Comparison of ENCODE assay signal across 14 mouse cellular contexts in the genomic region with DNA sequence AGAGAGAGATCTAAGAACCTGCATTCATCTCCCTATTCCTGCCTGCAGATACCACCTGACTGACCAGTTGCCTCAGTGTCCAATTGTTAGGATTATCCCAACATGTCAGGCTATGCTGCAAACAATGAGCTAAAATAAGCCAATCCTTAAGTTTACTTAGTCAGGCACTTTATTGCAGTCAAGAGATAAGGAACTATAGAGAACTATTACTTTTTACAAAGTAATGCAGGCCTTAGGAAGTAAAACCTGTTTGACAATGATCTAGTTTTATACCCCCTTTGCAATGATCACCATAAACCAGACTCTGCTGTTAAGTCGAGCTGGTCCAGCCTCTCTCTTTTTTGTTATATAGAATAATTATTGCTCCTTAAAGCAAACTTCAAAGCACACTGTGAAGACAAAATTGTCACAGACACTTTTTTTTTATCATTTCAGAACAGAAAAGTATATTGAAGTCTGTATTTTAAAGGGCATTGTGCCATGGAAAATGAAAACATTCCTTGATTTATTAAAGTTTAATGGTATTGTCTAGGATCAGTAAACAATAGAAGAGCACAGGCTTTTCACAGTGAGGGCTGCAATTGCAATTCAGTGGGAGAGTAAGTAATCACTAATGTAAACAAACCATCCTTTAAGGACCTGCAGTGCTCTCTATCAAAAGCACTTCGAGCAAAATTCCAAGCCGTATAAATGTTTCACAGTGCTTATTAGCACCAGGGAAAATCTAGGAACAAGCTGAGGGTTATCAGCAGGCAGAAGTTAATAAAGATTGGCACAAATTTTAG.
"Had no signal": no experiment of that assay in that cellular context is flagged by ENCODE, and none has a peak within 500 bp of the region (broad histone marks: within the 10 kb centered on the region; RNA-seq: fewer than 3 reads in every experiment).

No protein-coding gene starts in this region.

- ATAC-seq: midbrain, embryonic 16.5 days had no signal

- H3K4me2 ChIP-seq: liver, embryonic 13.5 days; lung, embryonic 15.5 days; midbrain, embryonic 12.5 days; neural tube, embryonic 13.5 days had no signal

- H3K27me3 ChIP-seq: liver, embryonic 13.5 days; lung, embryonic 15.5 days; megakaryocyte, embryonic 14.5 days; midbrain, embryonic 12.5 days; neural tube, embryonic 13.5 days had no signal

- H3K4me3 ChIP-seq: left cerebral cortex, adult 2 months; liver, embryonic 13.5 days; lung, embryonic 15.5 days; megakaryocyte, embryonic 14.5 days; midbrain, embryonic 12.5 days; myocyte; neural tube, embryonic 13.5 days had no signal

- DNase-seq: kidney, adult 18-20 months; kidney, postnatal 25 days; layer of hippocampus, postnatal 36 days; liver, embryonic 13.5 days; thymus, adult 18-20 months; thymus, postnatal 36 days had no signal

- H3K9ac ChIP-seq: liver, embryonic 13.5 days; lung, embryonic 15.5 days; midbrain, embryonic 12.5 days; neural tube, embryonic 13.5 days had no signal

- H3K9me3 ChIP-seq: liver, embryonic 13.5 days; lung, embryonic 15.5 days; megakaryocyte, embryonic 14.5 days; midbrain, embryonic 12.5 days; neural tube, embryonic 13.5 days had no signal

- H3K27ac ChIP-seq: kidney, postnatal 0 days; left cerebral cortex, adult 2 months; liver, embryonic 13.5 days; lung, embryonic 15.5 days; midbrain, embryonic 12.5 days; neural tube, embryonic 13.5 days had no signal

- H3K4me1 ChIP-seq: liver, embryonic 13.5 days; megakaryocyte, embryonic 14.5 days; midbrain, embryonic 12.5 days; neural tube, embryonic 13.5 days had no signal

- H3K36me3 ChIP-seq: liver, embryonic 13.5 days; lung, embryonic 15.5 days; midbrain, embryonic 12.5 days; neural tube, embryonic 13.5 days had no signal
